Mouse (Mus musculus) T-cell, adult 2 months (primary cell): Measurements from ENCODE around the gene Galnt7.

Experiments used
- DNase-seq: peaks from one replicate; pipeline ENCODE4 v3.0.0; 2022; ENCODE audit warnings: low spot score

Gene Galnt7

DNA sequence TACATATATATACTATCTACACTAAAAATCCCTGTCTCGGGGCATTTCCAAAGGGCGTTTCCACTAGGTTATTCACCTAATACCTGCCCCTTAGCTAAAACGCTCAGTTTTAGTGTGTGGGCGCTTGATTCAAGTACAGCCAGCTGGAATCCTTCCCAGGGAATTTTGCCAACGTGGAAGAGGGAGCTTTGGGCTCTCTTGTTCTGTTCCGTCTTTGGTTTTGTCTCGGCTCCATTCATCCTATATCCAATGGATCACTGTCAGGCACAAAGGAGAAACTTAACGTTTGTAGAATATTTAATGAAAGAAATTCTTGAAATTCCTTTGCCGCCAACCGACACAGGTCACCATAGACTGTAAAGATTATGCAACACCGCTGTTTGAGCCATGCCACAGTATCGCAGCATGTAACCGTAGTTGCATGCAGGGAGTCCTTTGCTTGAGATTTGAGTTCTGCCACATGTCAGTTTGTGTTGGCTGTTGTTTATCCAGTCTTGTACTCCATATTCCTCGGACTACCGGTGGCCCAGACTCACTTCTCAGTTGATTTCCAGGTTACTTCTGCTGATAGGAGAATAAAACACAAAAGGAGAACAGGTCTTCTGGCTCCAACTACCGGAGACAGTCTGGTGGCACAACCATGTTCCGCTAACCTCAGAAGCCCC lies 153.9 kb downstream of the Galnt7 start:
- no peak for DNase-seq

GRCm38 (mm10) chr8:57498494-57498846 lies 154.4 kb downstream of the Galnt7 start:
- DNase-seq: no peak

DNA sequence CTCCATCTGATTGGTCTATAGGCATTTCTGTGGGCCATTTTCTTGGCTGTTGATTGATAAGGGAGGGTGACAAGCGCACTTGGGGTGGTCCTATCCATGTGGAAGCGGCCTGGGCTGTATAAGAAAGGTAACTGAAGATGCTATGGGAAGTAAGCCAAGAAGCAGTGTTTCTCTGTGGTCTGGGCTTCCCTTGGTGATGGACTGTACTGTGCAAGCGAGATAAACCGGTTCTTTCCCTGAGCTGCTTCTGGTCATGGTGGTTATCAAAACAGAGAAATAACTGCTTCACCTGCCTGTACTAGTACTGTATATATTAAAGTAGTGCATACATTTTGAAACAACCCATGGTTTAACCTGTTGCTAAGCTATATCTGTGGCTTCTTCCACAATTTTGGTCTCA lies 161.0 kb downstream of the Galnt7 start:
- DNase-seq: no peak

DNA sequence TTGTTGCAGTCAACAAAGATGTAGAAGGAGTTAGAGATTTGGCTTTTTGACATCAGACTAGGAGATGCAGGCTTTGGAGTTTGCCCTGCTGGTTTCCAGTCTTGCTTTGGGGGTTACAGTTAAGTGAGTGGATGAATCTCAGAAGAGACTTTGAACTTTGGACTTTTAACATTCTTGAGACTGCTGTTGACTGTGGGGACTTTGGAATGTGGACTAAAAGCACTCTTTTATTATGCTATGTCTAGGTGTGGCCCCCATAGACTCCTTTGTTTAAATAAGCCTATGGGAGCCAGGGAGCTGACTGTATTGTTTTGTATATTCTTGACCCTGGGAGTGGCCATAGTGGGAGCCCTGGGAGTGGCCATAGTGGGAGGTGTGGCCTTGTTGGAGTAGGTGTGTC lies 162.9 kb downstream of the Galnt7 start:
- no peak for DNase-seq

GRCm38 (mm10) chr8:57489366-57489765 lies 163.5 kb downstream of the Galnt7 start:
- DNase-seq: no peak

DNA sequence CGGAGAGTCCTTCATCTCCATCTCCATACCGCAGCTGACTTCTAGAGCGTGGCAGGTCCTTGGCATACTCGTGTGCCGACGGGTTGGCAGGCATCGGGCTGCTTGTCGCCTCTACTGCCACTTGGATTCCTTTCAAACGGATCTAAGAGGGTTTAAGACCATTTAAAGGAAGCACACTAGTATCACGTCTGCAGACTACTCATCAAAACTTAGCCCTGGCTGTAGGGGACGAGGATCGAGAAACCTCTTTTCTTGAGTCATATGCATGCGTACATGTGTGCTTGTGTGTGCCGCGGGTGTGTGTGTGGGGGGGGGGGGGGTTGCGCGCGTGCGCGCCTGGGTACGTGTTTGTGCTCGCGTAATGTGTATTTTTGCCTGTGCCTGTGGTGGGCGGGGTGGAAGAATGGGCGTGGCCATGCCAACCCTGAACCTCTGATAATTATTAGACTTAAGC lies 164.5 kb downstream of the Galnt7 start:
- peak; percentile 66 for DNase-seq

- DNase-seq: peak; percentile 99
These were observed 165.2 kb downstream of the Galnt7 start, which contains the start of gene Sap30 for GRCm38 (mm10) chr8:57487441-57488155. Sap30 (minus strand) TSS chr8:57487860.

GRCm38 (mm10) chr8:57486491-57487440 lies 166.1 kb downstream of the Galnt7 start:
- peak; percentile 40 for DNase-seq

- no peak for DNase-seq
These were observed 172.2 kb downstream of the Galnt7 start for GRCm38 (mm10) chr8:57480606-57481005.

- no peak for DNase-seq
These were observed 173.1 kb downstream of the Galnt7 start for GRCm38 (mm10) chr8:57479700-57480099.

DNA sequence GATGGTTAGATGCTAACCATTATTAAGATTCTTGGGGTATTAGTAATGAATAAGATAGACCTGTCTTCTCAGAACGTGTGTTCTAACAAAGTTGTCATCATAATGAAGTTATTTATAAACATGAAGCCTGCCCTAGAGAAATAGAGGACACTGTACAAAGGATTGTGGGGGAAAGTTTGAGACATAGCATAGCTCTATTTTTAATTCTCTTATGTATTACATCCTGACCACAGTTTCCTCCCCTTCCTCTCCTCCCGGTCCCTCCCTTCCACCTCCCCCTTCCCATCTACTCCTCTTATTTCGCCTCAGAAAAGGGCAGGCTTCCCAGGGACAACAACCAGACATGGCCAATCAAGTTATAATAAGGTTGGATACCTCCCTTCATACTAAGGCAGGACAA lies 174.4 kb downstream of the Galnt7 start:
- DNase-seq: no peak
